Mouse (Mus musculus): ENCODE measurements around the gene Mapkapk5.

Gene Mapkapk5

GRCm38 (mm10) chr5:121586400-121587039 is 40.8 kb upstream of the Mapkapk5 start:
- no peaks in the 10 kb centered on the region for H3K27me3 ChIP-seq (ENCODE audit: insufficient read depth, low read length)
- H3K36me3 ChIP-seq (ENCODE audit: insufficient read depth, low read length) = peaks cover 34% of the 10 kb centered on the region
- peak overlapping the region; percentile 29 for H3K4me3 ChIP-seq (replicated peaks; ENCODE audit: low read length)
- H3K4me1 ChIP-seq (replicated peaks; ENCODE audit: low read depth, low read length) = peaks cover 93% of the 10 kb centered on the region
- TF ChIP-seq NANOG (IDR thresholded peaks at IDR 0.05; ENCODE audit: borderline replicate concordance, low read length) (peak; percentile 22; the same call in 1 of the 2 replicates), POU5F1 (IDR thresholded peaks at IDR 0.05; ENCODE audit: borderline replicate concordance, low read length) (no peak)
- H3K9me3 ChIP-seq (ENCODE audit: low read length) = no peaks in the 10 kb centered on the region

DNA sequence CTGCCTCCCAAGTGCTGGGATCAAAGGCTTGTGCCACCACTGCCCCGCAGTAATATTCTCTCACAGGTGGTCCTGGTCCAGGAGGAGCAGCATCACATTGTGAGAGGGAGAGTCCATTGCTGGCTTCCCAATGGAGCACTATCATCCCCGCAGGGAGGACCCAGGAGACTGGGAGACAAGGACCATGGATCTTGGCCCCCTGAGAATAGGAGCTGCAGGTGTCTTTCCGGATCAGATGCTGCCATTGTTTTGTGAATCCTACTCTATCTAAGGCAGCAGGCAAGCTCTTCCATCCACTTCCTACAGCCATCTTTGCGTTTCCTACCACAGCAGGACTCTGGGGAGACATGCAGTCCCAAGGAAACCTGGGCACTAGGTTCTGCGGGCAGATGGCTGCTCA is 40.0 kb upstream of the Mapkapk5 start:
- no peaks in the 10 kb centered on the region for H3K27me3 ChIP-seq (ENCODE audit: insufficient read depth, low read length)
- H3K36me3 ChIP-seq (ENCODE audit: insufficient read depth, low read length) = peaks cover 29% of the 10 kb centered on the region
- peak overlapping the region; percentile 20; the same call in 1 of the 2 replicates for H3K4me3 ChIP-seq (replicated peaks; ENCODE audit: low read length)
- H3K4me1 ChIP-seq (replicated peaks; ENCODE audit: low read depth, low read length) = peaks cover 94% of the 10 kb centered on the region
- TF ChIP-seq POU5F1 (IDR thresholded peaks at IDR 0.05; ENCODE audit: borderline replicate concordance, low read length) (no peak), NANOG (IDR thresholded peaks at IDR 0.05; ENCODE audit: borderline replicate concordance, low read length) (peak; percentile 17; the same call in 1 of the 2 replicates)
- H3K9me3 ChIP-seq (ENCODE audit: low read length) = no peaks in the 10 kb centered on the region

DNA sequence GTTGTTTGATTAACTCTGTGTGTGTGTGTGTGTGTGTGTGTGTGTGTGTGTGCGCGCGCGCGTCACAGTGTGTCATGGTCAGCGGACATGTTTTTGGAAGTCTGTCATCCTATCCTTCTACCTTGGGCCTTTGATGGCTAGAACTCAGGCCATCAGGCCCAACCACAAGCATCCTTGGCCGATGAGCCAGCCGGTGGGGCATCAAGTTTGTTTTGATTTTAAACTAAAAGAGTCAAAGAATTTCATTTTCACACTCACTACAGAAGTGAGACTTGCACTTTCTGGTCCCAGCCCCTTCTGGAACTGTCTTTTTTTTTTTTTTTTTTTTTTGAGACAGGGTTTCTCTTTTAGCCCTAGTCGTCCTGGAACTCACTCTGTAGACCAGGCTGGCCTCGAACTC is 39.3 kb upstream of the Mapkapk5 start:
- Histone ChIP-seq H3K4me1 (replicated peaks; ENCODE audit: low read depth, low read length) (peaks cover 94% of the 10 kb centered on the region), H3K36me3 (ENCODE audit: insufficient read depth, low read length) (peaks cover 29% of the 10 kb centered on the region), H3K9me3 (ENCODE audit: low read length) (no peaks in the 10 kb centered on the region), H3K27me3 (ENCODE audit: insufficient read depth, low read length) (no peaks in the 10 kb centered on the region), H3K4me3 (replicated peaks; ENCODE audit: low read length) (no peak overlapping the region)
- TF ChIP-seq POU5F1 (IDR thresholded peaks at IDR 0.05; ENCODE audit: borderline replicate concordance, low read length) (no peak), NANOG (IDR thresholded peaks at IDR 0.05; ENCODE audit: borderline replicate concordance, low read length) (no peak), CTCF (conservative IDR thresholded peaks at IDR 0.05; ENCODE audit: low read length) (no peak)

GRCm38 (mm10) chr5:121583765-121584501 is 38.2 kb upstream of the Mapkapk5 start:
- no peak for TF ChIP-seq POU5F1 (IDR thresholded peaks at IDR 0.05; ENCODE audit: borderline replicate concordance, low read length)
- peak; percentile 47 for TF ChIP-seq CTCF (conservative IDR thresholded peaks at IDR 0.05; ENCODE audit: low read length)
- no peak for TF ChIP-seq NANOG (IDR thresholded peaks at IDR 0.05; ENCODE audit: borderline replicate concordance, low read length)
- no peaks in the 10 kb centered on the region for H3K27me3 ChIP-seq (ENCODE audit: insufficient read depth, low read length)
- peaks cover 32% of the 10 kb centered on the region for H3K36me3 ChIP-seq (ENCODE audit: insufficient read depth, low read length)
- H3K9me3 ChIP-seq (ENCODE audit: low read length) = no peaks in the 10 kb centered on the region
- peaks cover 93% of the 10 kb centered on the region for H3K4me1 ChIP-seq (replicated peaks; ENCODE audit: low read depth, low read length)
- peak overlapping the region; percentile 52 for H3K4me3 ChIP-seq (replicated peaks; ENCODE audit: low read length)

DNA sequence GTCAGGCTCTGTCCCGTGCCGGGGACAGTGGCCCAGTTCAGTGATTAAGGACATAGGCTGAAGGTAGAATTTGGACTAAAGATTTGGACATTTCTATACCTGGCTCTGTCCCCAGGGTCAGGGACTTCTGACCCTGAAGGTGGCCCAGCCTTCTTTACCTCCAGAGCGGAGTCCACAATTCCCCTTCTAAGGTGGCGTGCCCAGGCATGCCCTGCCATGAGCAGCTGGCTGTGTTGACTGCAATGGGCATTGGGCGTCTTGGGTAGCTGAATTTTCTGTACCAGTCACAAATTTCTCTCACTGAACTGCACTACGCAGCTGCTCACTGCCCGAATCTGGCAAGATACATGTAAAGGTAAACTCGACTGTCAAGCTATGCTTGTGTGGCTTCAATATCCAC is 36.2 kb upstream of the Mapkapk5 start:
- Histone ChIP-seq H3K27me3 (ENCODE audit: insufficient read depth, low read length) (no peaks in the 10 kb centered on the region), H3K4me1 (replicated peaks; ENCODE audit: low read depth, low read length) (peaks cover 91% of the 10 kb centered on the region), H3K4me3 (replicated peaks; ENCODE audit: low read length) (peak overlapping the region; percentile 60), H3K36me3 (ENCODE audit: insufficient read depth, low read length) (peaks cover 40% of the 10 kb centered on the region), H3K9me3 (ENCODE audit: low read length) (no peaks in the 10 kb centered on the region)
- TF ChIP-seq CTCF (conservative IDR thresholded peaks at IDR 0.05; ENCODE audit: low read length) = no peak
- TF ChIP-seq POU5F1 (IDR thresholded peaks at IDR 0.05; ENCODE audit: borderline replicate concordance, low read length) = no peak
- no peak for TF ChIP-seq NANOG (IDR thresholded peaks at IDR 0.05; ENCODE audit: borderline replicate concordance, low read length)

GRCm38 (mm10) chr5:121576927-121577488 is 31.3 kb upstream of the Mapkapk5 start:
- peaks cover 83% of the 10 kb centered on the region for H3K4me1 ChIP-seq (replicated peaks; ENCODE audit: low read depth, low read length)
- H3K4me3 ChIP-seq (replicated peaks; ENCODE audit: low read length) = no peak overlapping the region
- TF ChIP-seq CTCF (conservative IDR thresholded peaks at IDR 0.05; ENCODE audit: low read length) (no peak), NANOG (IDR thresholded peaks at IDR 0.05; ENCODE audit: borderline replicate concordance, low read length) (no peak), POU5F1 (IDR thresholded peaks at IDR 0.05; ENCODE audit: borderline replicate concordance, low read length) (no peak)
- H3K36me3 ChIP-seq (ENCODE audit: insufficient read depth, low read length) = peaks cover 89% of the 10 kb centered on the region
- H3K27me3 ChIP-seq (ENCODE audit: insufficient read depth, low read length) = no peaks in the 10 kb centered on the region
- H3K9me3 ChIP-seq (ENCODE audit: low read length) = no peaks in the 10 kb centered on the region

DNA sequence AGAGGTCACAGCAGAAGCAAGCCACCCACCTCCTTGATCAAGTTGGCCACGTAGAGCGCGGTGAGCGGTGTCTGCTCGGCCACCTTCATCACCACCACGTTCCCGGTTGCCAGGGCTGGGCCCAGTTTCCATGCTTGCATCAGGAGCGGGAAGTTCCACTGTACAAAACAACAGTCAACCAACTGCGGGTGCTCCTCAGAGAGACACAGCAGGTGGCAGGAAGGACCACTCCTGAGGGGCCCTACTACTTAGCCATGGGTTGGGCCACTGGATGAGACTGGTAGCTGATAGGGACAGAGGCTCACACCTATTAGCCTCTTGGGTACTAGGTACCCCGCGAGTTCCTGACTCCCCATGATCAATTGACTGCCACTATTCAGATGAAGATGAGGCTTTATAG is 30.2 kb upstream of the Mapkapk5 start:
- no peaks in the 10 kb centered on the region for H3K9me3 ChIP-seq (ENCODE audit: low read length)
- peaks cover 100% of the 10 kb centered on the region for H3K36me3 ChIP-seq (ENCODE audit: insufficient read depth, low read length)
- no peak for TF ChIP-seq POU5F1 (IDR thresholded peaks at IDR 0.05; ENCODE audit: borderline replicate concordance, low read length)
- no peak for TF ChIP-seq CTCF (conservative IDR thresholded peaks at IDR 0.05; ENCODE audit: low read length)
- no peak for TF ChIP-seq NANOG (IDR thresholded peaks at IDR 0.05; ENCODE audit: borderline replicate concordance, low read length)
- H3K4me3 ChIP-seq (replicated peaks; ENCODE audit: low read length) = peak overlapping the region; percentile 43
- H3K27me3 ChIP-seq (ENCODE audit: insufficient read depth, low read length) = no peaks in the 10 kb centered on the region
- peaks cover 72% of the 10 kb centered on the region for H3K4me1 ChIP-seq (replicated peaks; ENCODE audit: low read depth, low read length)

GRCm38 (mm10) chr5:121574145-121574544 is 28.4 kb upstream of the Mapkapk5 start:
- H3K9me3 ChIP-seq (ENCODE audit: low read length) = no peaks in the 10 kb centered on the region
- peaks cover 99% of the 10 kb centered on the region for H3K36me3 ChIP-seq (ENCODE audit: insufficient read depth, low read length)
- TF ChIP-seq NANOG (IDR thresholded peaks at IDR 0.05; ENCODE audit: borderline replicate concordance, low read length) (no peak), CTCF (conservative IDR thresholded peaks at IDR 0.05; ENCODE audit: low read length) (no peak), POU5F1 (IDR thresholded peaks at IDR 0.05; ENCODE audit: borderline replicate concordance, low read length) (no peak)
- H3K4me3 ChIP-seq (replicated peaks; ENCODE audit: low read length) = no peak overlapping the region
- peaks cover 66% of the 10 kb centered on the region for H3K4me1 ChIP-seq (replicated peaks; ENCODE audit: low read depth, low read length)
- H3K27me3 ChIP-seq (ENCODE audit: insufficient read depth, low read length) = no peaks in the 10 kb centered on the region

Data from E14TG2a.4 (cell line).